Mouse (Mus musculus) embryo, embryonic 11 days (tissue): Measurements from ENCODE around the gene Musk.
A peak's percentile ranks its signal among the peaks of the same experiment; 100 is the strongest.
"Not testable (repeated sequence)": the region's sequence is repeated elsewhere in the genome, so short reads cannot be mapped to it uniquely, and the experiment has no call there.

Source experiments
- DNase-seq: peaks from one replicate; pipeline ENCODE4 v3.0.0-alpha.2; 2015

Musk gene

GRCm38 (mm10) chr4:58285687-58286086, at the start of gene Musk:
Gene Musk (plus strand): TSS chr4:58285960.
- no peak for DNase-seq

- no peak for DNase-seq
Measured at GRCm38 (mm10) chr4:58240416-58240815, 45.3 kb upstream of the Musk start.

GRCm38 (mm10) chr4:58245544-58245943, 40.2 kb upstream of the Musk start:
- no peak for DNase-seq

- DNase-seq: no peak
Measured at GRCm38 (mm10) chr4:58252381-58252780, 33.4 kb upstream of the Musk start.

GRCm38 (mm10) chr4:58253410-58253809, 32.4 kb upstream of the Musk start:
- peak; percentile 80 for DNase-seq

- DNase-seq: not testable (repeated sequence)
Measured at GRCm38 (mm10) chr4:58260767-58261166, 25.0 kb upstream of the Musk start.

GRCm38 (mm10) chr4:58266294-58266693, 19.5 kb upstream of the Musk start:
- peak; percentile 74 for DNase-seq

GRCm38 (mm10) chr4:58268897-58269542, 16.7 kb upstream of the Musk start:
- no peak for DNase-seq

GRCm38 (mm10) chr4:58269961-58270360, 15.8 kb upstream of the Musk start:
- DNase-seq: no peak

- DNase-seq: no peak
Measured at GRCm38 (mm10) chr4:58270956-58271355, 14.8 kb upstream of the Musk start.

- peak; percentile 47 for DNase-seq
Measured at GRCm38 (mm10) chr4:58271504-58272162, 14.1 kb upstream of the Musk start.

GRCm38 (mm10) chr4:58275261-58275895, 10.4 kb upstream of the Musk start:
- DNase-seq: no peak

GRCm38 (mm10) chr4:58278368-58278767, 7.4 kb upstream of the Musk start:
- no peak for DNase-seq

- no peak for DNase-seq
Measured at GRCm38 (mm10) chr4:58280121-58280520, 5.6 kb upstream of the Musk start.

- DNase-seq: no peak
Measured at GRCm38 (mm10) chr4:58286368-58287090, 769 bp downstream of the Musk start.

GRCm38 (mm10) chr4:58288753-58289152, 3.0 kb downstream of the Musk start:
- no peak for DNase-seq

GRCm38 (mm10) chr4:58291828-58292227, 6.1 kb downstream of the Musk start:
- DNase-seq: no peak

- no peak for DNase-seq
Measured at GRCm38 (mm10) chr4:58293099-58293498, 7.3 kb downstream of the Musk start.

- no peak for DNase-seq
Measured at GRCm38 (mm10) chr4:58303862-58304261, 18.1 kb downstream of the Musk start.

GRCm38 (mm10) chr4:58304564-58304963, 18.8 kb downstream of the Musk start:
- no peak for DNase-seq

- DNase-seq: no peak
Measured at GRCm38 (mm10) chr4:58307421-58307820, 21.7 kb downstream of the Musk start.

- no peak for DNase-seq
Measured at GRCm38 (mm10) chr4:58313344-58313743, 27.6 kb downstream of the Musk start.

- DNase-seq: no peak
Measured at GRCm38 (mm10) chr4:58314942-58315508, 29.3 kb downstream of the Musk start.
